Mouse (Mus musculus) induced T-regulatory cell, adult 2 months (primary cell): Measurements from ENCODE around the gene Ube2e3.

Experiments used
- DNase-seq: peaks from one replicate; pipeline ENCODE4 v3.0.0-alpha.2; 2012; ENCODE audit warnings: low read depth

Gene Ube2e3

GRCm38 (mm10) chr2:78867726-78868510, at the start of gene Ube2e3:
TSS of gene Ube2e3 (plus strand) at chr2:78868124.
- DNase-seq, result peak; percentile 34

- DNase-seq, result no peak
Measured at GRCm38 (mm10) chr2:78829887-78830286, 38.0 kb upstream of the Ube2e3 start.

GRCm38 (mm10) chr2:78841494-78842224, 26.3 kb upstream of the Ube2e3 start:
- no peak for DNase-seq

GRCm38 (mm10) chr2:78844365-78844764, 23.6 kb upstream of the Ube2e3 start:
- DNase-seq, result no peak

GRCm38 (mm10) chr2:78845274-78845673, 22.6 kb upstream of the Ube2e3 start:
- no peak for DNase-seq

GRCm38 (mm10) chr2:78845717-78846116, 22.2 kb upstream of the Ube2e3 start:
- DNase-seq, result no peak

GRCm38 (mm10) chr2:78854315-78854714, 13.6 kb upstream of the Ube2e3 start:
- DNase-seq, result no peak

- no peak for DNase-seq
Measured at GRCm38 (mm10) chr2:78858628-78859027, 9.3 kb upstream of the Ube2e3 start.

- peak; percentile 16 for DNase-seq
Measured at GRCm38 (mm10) chr2:78859266-78860087, 8.4 kb upstream of the Ube2e3 start.

- DNase-seq, result peak; percentile 58
Measured at GRCm38 (mm10) chr2:78860088-78860372, 7.9 kb upstream of the Ube2e3 start.

GRCm38 (mm10) chr2:78864116-78864515, 3.8 kb upstream of the Ube2e3 start:
- no peak for DNase-seq

GRCm38 (mm10) chr2:78864866-78865265, 3.1 kb upstream of the Ube2e3 start:
- no peak for DNase-seq

GRCm38 (mm10) chr2:78868511-78868854, 559 bp downstream of the Ube2e3 start:
- DNase-seq, result peak; percentile 93

GRCm38 (mm10) chr2:78868951-78869720, 1.2 kb downstream of the Ube2e3 start:
- DNase-seq, result peak; percentile 75

GRCm38 (mm10) chr2:78869721-78870442, 2.0 kb downstream of the Ube2e3 start:
- peak; percentile 57 for DNase-seq

GRCm38 (mm10) chr2:78870443-78871025, 2.6 kb downstream of the Ube2e3 start:
- DNase-seq, result peak; percentile 37

GRCm38 (mm10) chr2:78871971-78872860, 4.3 kb downstream of the Ube2e3 start:
- DNase-seq, result peak; percentile 28

GRCm38 (mm10) chr2:78873946-78874345, 6.0 kb downstream of the Ube2e3 start:
- DNase-seq, result no peak

GRCm38 (mm10) chr2:78876002-78876401, 8.1 kb downstream of the Ube2e3 start:
- no peak for DNase-seq

- no peak for DNase-seq
Measured at GRCm38 (mm10) chr2:78882068-78882467, 14.1 kb downstream of the Ube2e3 start.
